Mouse (Mus musculus) lung, adult 2 months (tissue): ENCODE data around the gene Timp3. TPM values are rescaled to one million over a fixed set of nuclear protein-coding genes. Genes with fewer than 3 reads are reported as not detected.

Source experiments
- DNase-seq: peaks from one replicate; pipeline ENCODE4 v3.0.0; 2022
- H3K4me1 ChIP-seq: fragments of 200-500 bp; 2 replicates; pipeline ENCODE4 v1.6.1; 2011; ENCODE audit warnings: low read length; ENCODE audit not compliant: control insufficient read depth, insufficient read depth
- H3K4me3 ChIP-seq: fragments of 200-500 bp; replicated peaks from 2 replicates; pipeline ENCODE3; 2011; ENCODE audit warnings: low read depth, mild to moderate bottlenecking, control low read depth, low read length; ENCODE audit errors: extremely low read depth
- CTCF ChIP-seq: fragments of 200-500 bp; IDR thresholded peaks from 2 replicates; pipeline ENCODE4 v1.5.1; 2011; ENCODE audit warnings: mild to moderate bottlenecking, low read length, control low read depth; ENCODE audit not compliant: insufficient read depth
- POLR2A ChIP-seq: fragments of 200-500 bp; IDR thresholded peaks from 2 replicates; pipeline ENCODE4 v1.6.1; 2011; ENCODE audit warnings: low read depth, mild to moderate bottlenecking, control low read depth, low read length, borderline replicate concordance; ENCODE audit errors: extremely low read depth
- WGBS: fragments of 180-500 bp; shearing (Covaris S2); methylation state at CpG from one replicate; pipeline ENCODE4 v1.1.7; 2018; 5-methylcytosine and 5-hydroxymethylcytosine counted together
- polyA plus RNA-seq: library from polyadenylated mRNA; depleted of rRNA; stranded (reverse); fragments of >200 nt; gene quantifications from 2 replicates; pipeline ENCODE4 v1.2.3, GENCODE M21; 2012; rRNA removed

The Timp3 gene
- polyA plus RNA-seq, 1 experiment: 259 TPM

DNA sequence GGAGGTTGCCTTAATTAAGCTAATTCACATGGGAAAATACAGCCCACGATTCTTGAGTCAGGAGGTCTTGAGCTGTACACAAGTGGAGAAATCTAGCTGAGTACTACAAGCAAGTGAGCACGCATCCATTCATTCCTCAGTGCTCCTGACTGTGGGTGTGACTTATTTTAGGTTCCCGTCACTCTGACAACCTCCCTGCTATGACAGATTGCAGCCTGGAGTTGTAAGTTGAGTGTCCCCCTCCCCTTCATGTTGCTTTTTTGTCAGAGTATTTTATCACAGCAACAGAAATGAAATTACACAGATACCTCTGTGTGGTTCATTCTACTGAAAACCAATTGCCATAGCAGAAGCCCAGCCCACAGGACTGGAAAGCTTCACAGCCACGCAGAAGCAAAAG, 86.1 kb downstream of the Timp3 start:
- TF ChIP-seq CTCF (no peak), POLR2A (no peak)
- WGBS: 83% methylated on average over 4 of the region's 4 CpGs
- no peak for DNase-seq
- Histone ChIP-seq H3K4me1 (peaks cover 3% of the 10 kb centered on the region; the same call in 1 of the 2 replicates), H3K4me3 (no peak overlapping the region)

DNA sequence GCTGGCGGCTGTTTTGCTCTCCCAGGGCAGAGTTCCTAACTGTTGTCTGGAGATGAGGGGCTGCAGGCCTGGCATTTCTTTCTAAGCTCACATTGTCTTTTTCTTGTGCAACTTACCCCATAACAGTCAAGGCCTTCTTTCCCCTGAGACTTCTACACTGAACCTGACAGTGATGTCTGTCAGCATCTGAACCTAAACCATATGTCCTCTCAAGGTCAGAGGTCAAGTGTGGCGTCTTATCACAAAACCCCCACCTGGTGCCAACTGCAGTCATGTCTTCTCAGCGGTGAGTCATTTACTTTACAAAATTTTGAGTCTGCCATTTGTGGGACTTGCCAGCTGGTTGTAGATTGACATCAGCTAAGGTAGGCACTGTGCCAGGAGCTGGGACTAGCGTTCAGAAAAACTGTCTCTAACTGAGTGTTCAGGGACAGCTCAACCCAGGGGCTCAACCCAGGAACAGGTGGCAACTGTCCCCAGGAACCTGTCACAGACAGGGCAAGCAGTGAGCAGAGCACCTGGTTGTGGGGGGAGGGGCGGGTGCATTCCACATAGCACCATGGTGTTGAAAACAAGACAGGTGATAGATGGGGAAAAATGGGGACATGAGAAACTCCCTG, 87.8 kb downstream of the Timp3 start:
- Histone ChIP-seq H3K4me1 (peaks cover 3% of the 10 kb centered on the region; the same call in 1 of the 2 replicates), H3K4me3 (no peak overlapping the region)
- TF ChIP-seq CTCF: no peak
- DNase-seq: no peak
- 56% methylated on average over 5 of the region's 5 CpGs for WGBS

DNA sequence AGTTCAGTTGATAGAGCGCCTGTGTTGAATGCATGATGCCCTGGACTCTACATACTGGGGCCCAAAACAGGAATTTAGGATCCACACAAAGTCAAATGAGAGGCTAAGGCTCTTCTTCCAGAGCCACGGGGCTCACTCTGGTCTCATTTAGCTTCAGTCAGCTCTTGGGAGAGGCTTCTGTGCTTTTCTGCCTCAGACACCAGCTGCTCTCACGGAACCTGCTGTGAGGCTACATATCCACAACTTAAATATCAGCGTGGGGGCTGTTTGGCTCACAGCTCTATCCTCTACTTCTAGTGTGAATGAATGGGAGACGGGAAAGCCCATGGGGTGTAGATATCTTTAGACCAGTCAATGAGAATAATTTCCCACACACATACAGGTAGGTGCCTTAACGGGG, 88.6 kb downstream of the Timp3 start:
- Histone ChIP-seq H3K4me3 (no peak overlapping the region), H3K4me1 (peaks cover 3% of the 10 kb centered on the region; the same call in 1 of the 2 replicates)
- DNase-seq: no peak
- no peak for TF ChIP-seq POLR2A
- TF ChIP-seq CTCF: no peak
- 94% methylated on average over 6 of the region's 6 CpGs for WGBS

DNA sequence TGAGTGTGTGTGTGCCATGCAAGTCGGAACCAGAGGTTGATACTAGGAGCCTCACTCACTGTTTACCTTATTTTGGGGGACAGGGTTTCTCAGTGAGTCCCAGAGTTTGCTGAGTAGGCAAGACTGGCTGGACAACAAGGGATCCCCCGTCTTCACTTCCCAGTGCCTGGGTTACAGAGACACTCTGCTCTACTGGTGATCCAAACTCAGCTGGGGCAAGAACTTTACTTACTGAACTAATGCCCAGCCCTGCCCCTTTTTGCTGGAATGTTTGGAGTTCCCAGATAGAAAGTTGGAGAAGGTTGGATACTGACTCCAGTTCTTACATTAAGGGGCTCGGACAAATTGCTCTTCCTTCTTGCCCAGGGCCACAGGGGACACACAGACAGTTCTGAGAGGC, 89.2 kb downstream of the Timp3 start:
- TF ChIP-seq POLR2A: no peak
- no peak for TF ChIP-seq CTCF
- DNase-seq: no peak
- WGBS: 78% methylated on average over 3 of the region's 3 CpGs
- Histone ChIP-seq H3K4me1 (peaks cover 3% of the 10 kb centered on the region; the same call in 1 of the 2 replicates), H3K4me3 (no peak overlapping the region)

DNA sequence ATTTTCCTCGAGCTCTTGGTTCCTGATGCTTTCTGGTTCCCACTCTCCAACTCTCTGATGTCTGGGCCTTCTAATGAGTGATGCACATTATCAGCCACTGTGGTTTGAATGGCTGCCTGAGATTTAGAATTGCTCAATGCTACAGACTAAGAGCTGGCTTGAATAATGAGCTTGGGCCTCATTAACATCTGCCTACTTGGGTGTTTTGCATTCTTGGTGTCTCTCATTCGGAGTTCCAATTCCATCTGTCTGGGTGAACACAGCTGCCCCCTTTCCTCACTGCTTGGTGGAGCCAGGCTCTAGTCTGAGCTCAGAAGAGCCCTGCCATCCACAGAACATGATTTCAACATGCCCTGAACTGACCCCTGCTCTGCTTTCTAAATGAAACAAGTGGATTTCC, 89.7 kb downstream of the Timp3 start:
- 55% methylated on average over 2 of the region's 2 CpGs for WGBS
- no peak for DNase-seq
- TF ChIP-seq CTCF (no peak), POLR2A (no peak)
- peaks cover 3% of the 10 kb centered on the region; the same call in 1 of the 2 replicates for H3K4me1 ChIP-seq
- no peak overlapping the region for H3K4me3 ChIP-seq

DNA sequence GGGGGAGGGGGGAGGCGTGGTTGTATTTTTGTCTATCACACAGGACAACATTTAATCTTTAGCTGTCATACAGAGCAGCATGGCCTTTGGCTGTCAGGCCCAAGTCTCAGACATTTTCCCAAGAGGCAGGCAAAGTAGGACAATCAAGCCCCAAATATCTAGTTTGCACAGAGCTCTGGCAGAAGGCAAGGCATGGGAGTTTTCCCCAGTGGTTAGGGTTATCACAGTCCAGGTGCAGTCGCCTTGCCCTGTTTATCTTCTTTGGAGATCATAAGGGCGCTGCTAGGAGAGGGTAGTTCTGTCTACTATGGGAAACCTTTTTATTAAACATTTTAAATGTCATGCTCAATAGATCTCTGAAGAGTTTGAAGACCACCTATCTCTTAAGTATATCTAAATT, 92.2 kb downstream of the Timp3 start:
- WGBS: 85% methylated on average over 3 of the region's 3 CpGs
- TF ChIP-seq POLR2A: no peak
- no peak for TF ChIP-seq CTCF
- no peak for DNase-seq
- H3K4me3 ChIP-seq: no peak overlapping the region
- H3K4me1 ChIP-seq: peaks cover 3% of the 10 kb centered on the region; the same call in 1 of the 2 replicates

DNA sequence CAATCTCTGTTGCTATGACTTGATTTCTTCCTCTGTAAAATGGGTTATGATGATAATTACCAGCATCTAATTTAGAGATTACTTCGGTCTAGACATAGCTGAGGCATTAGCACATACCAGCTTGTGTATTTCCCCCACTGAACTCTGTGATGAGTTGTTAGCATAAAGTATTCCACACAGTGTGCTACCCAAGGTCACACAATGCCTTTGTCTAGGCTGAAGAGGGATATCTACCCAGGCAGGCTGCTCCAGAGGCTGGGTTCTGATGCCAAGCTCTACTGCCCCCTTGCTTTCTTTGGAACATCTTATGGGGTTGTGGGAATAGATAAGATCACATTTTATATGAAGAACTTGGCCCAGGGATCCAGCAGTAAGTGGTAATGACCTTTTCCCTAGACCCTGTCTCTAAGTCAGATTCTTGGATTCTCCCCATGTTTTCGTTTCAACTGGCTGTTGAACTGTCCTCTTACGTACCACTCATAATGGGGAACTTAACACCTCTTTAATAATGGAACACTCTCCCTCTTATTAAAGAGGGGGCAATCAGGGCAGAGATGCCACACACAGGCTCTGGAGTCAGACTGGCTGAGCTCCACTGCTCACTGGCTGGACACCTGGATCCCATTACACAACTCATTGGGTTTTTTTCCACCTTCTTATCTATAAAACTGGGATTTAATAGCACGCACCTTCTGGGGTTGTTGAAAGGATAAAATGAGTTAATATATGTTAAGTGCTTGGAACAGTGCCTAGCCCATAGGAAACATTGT, 97.6 kb downstream of the Timp3 start:
- H3K4me3 ChIP-seq: no peak overlapping the region
- TF ChIP-seq POLR2A (no peak), CTCF (no peak)
- DNase-seq: no peak
- no peaks in the 10 kb centered on the region for H3K4me1 ChIP-seq
- WGBS: 75% methylated on average over 4 of the region's 4 CpGs

DNA sequence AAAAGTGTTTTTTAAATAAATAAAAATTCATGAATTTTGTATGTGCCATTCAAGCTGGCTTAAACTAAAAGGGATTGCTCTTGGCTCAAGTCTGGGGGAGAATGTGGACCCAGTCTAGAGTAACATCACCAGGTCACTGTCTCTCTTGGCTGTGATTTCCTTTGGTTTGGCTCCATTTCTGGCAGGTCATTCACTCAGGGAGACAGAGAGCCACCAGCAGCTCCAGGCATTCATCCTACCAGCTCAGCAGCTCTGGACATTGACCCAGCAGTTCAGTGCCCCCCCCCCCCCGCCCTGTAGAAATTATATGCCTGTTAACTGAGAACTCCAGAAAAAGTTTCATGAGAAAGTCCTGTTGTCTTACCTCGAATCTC, 98.2 kb downstream of the Timp3 start:
- TF ChIP-seq CTCF (no peak), POLR2A (no peak)
- Histone ChIP-seq H3K4me1 (no peaks in the 10 kb centered on the region), H3K4me3 (no peak overlapping the region)
- WGBS: 75% methylated on average over 2 of the region's 2 CpGs
- no peak for DNase-seq

Other genes starting within 250 kb of the Timp3 start
- gene Syn3, start 198.5 kb downstream of the Timp3 start, polyA plus RNA-seq: 0.77 and 1.1 TPM in 2 replicates